Mouse (Mus musculus) kidney, adult 2 months (tissue): ENCODE measurements around the gene Cd247.

ENCODE experiments used
- CTCF ChIP-seq: fragments of 200-500 bp; conservative IDR thresholded peaks from 2 replicates; pipeline ENCODE4 v1.5.1; 2011; ENCODE audit warnings: low read depth, mild to moderate bottlenecking, control low read depth, low read length, moderate library complexity, mixed read lengths; ENCODE audit not compliant: insufficient read depth, insufficient read length
- POLR2A ChIP-seq: fragments of 200-500 bp; IDR thresholded peaks from one replicate; pipeline ENCODE4 v1.6.1; 2011; ENCODE audit warnings: low read depth, low read length, control low read depth

- no peak for TF ChIP-seq CTCF
- TF ChIP-seq POLR2A = no peak
Measured at GRCm38 (mm10) chr1:165909471-165909870, 121.0 kb downstream of the Cd247 start.
